Mouse (Mus musculus) forebrain, embryonic 10.5 days (tissue): Measurements from ENCODE around the gene Gpr12. TPM values are rescaled to one million over a fixed set of nuclear protein-coding genes. Genes with fewer than 3 reads are reported as not detected.

Experiments
- DNase-seq: peaks from one replicate; pipeline ENCODE4 v3.0.0-alpha.2; 2017; ENCODE audit warnings: low spot score; ENCODE audit errors: extremely low spot score
- H3K27ac ChIP-seq: fragments of 300-500 bp; sonication (generic); 2 replicates; pipeline ENCODE4 v1.5.1; 2016; ENCODE audit warnings: mild to moderate bottlenecking
- H3K27me3 ChIP-seq: fragments of 300-500 bp; sonication (generic); 2 replicates; pipeline ENCODE4 v1.6.1; 2016; ENCODE audit warnings: mild to moderate bottlenecking; ENCODE audit not compliant: poor library complexity, severe bottlenecking
- H3K36me3 ChIP-seq: fragments of 300-500 bp; sonication (generic); replicated peaks from 2 replicates; pipeline ENCODE4 v1.6.1; 2016; ENCODE audit warnings: mild to moderate bottlenecking, moderate library complexity
- H3K4me1 ChIP-seq: fragments of 300-500 bp; sonication (generic); 2 replicates; pipeline ENCODE4 v1.6.1; 2016
- H3K4me3 ChIP-seq: fragments of 300-500 bp; sonication (generic); 2 replicates; pipeline ENCODE4 v1.5.1; 2016; ENCODE audit warnings: mild to moderate bottlenecking, moderate library complexity
- H3K9me3 ChIP-seq: fragments of 300-500 bp; sonication (generic); 2 replicates; pipeline ENCODE4 v1.6.1; 2016; ENCODE audit warnings: mild to moderate bottlenecking, moderate library complexity
- WGBS: fragments of 180-500 bp; shearing (Covaris S2); methylation state at CpG from one replicate; pipeline ENCODE4 v1.1.7; 2016; 5-methylcytosine and 5-hydroxymethylcytosine counted together
- polyA plus RNA-seq: library from polyadenylated mRNA; unstranded; fragments of >200 nt; fragmentation: Nextera tagmentation; extraction: Ambion mirVana; gene quantifications from 2 replicates; pipeline ENCODE4 v1.2.1, GENCODE M21; 2016

Gene Gpr12
- polyA plus RNA-seq, result 0.07 and 0.15 TPM in 2 replicates

DNA sequence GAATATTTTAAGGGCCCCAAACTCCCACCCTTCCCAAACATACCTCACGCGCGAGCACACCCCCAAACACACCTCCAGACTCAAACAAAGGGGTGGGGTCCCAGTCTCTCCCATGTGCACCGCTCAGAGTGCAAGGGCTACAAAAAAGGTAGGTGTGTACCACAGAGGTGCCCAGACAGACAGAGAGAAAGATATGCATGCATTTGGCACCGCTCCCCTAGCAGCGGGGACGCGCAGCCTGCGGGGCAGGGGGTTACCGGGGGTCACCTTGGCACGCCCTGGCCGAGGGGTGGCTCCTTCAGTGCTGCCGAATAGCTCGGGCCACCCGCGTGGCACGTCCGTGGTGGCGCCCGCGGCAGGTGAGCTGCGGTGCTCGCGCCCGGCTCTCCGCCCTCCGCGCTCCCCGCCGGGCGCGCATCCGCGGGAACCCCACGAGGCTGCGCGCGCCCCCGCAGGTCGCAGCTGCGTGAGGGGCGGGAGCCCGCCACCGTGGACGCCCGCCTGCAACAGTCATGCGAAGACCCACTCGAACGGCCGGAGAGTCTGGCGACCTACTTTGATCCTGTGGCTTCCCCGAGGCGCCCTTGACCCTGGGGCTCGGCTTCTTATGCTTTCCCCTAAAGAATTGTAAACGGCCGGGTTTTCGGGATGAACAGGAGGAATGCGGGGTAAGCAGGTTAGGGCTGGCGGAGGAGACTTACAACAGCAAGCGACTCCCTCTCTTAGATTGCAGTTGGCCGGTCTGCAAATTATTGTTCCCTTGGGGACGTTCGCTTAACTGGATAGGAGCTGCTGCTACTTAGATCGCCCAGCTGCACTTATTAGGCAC lies at the start of gene Gpr12:
Gpr12 (minus strand) TSS at position 762 of the 829 bp plus-strand sequence.
- peak within 1 kb of the TSS; percentile 76 for H3K27ac ChIP-seq
- DNase-seq, result peak; percentile 52

DNA sequence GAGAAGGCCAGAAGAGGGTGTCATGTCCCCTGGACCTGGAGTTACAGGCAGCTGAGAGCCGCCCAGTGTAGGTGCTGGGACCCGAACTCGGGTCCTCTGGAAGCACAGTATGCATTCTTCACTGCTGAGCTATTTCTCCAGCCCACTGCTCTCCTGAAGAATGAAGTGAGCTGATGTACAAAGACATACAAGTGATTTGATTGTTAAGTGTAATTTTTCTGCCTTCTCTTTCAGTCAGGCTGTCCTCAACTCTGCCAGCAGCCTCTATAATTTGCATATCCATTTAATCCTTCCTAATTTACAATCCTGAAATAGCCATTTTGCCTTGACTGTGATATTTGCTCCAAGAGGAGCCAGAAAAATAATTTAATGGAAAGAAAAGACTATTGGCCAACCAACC lies 46.6 kb upstream of the Gpr12 start:
- Histone ChIP-seq H3K4me3 (no peak overlapping the region), H3K4me1 (no peaks in the 10 kb centered on the region), H3K9me3 (no peaks in the 10 kb centered on the region), H3K36me3 (no peaks in the 10 kb centered on the region), H3K27me3 (no peaks in the 10 kb centered on the region), H3K27ac (no peak overlapping the region)
- DNase-seq, result no peak
- WGBS, result 80% methylated on average over 3 of the region's 3 CpGs

More for the DNA sequence above, at the start of gene Gpr12:
- no peaks in the 10 kb centered on the region for H3K36me3 ChIP-seq
- peaks cover 80% of the 10 kb centered on the region for H3K27me3 ChIP-seq
- peak within 1 kb of the TSS; percentile 69 for H3K4me3 ChIP-seq
- WGBS, result under 1% methylated on average over 64 of the region's 64 CpGs
- peaks cover 20% of the 10 kb centered on the region for H3K4me1 ChIP-seq
- no peaks in the 10 kb centered on the region for H3K9me3 ChIP-seq

GRCm38 (mm10) chr5:146630961-146631360 lies 45.9 kb upstream of the Gpr12 start:
- H3K36me3 ChIP-seq, result no peaks in the 10 kb centered on the region
- no peaks in the 10 kb centered on the region for H3K4me1 ChIP-seq
- no peak overlapping the region for H3K27ac ChIP-seq
- no peak overlapping the region for H3K4me3 ChIP-seq
- 61% methylated on average over 4 of the region's 4 CpGs for WGBS
- no peaks in the 10 kb centered on the region for H3K9me3 ChIP-seq
- no peak for DNase-seq
- no peaks in the 10 kb centered on the region for H3K27me3 ChIP-seq

DNA sequence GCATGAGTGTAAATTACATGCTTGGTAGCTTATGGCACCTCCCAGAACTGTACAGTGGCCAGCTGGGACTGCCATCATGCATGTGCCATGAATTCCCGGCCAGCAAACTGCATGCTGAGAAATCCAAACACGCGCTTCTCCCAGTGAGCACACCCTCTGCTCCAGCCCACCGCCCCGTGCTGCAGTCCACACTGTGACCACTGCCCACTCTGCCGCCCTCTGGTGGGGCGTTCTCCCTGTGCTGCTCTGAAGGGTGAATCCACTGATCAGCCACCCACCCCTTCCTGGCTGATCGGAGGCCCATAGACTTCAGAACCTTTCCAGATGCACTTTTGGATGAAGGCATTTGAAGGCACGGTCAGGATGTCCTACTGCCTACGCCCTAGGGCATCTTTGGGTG lies 44.6 kb upstream of the Gpr12 start:
- Histone ChIP-seq H3K36me3 (no peaks in the 10 kb centered on the region), H3K9me3 (no peaks in the 10 kb centered on the region), H3K4me3 (no peak overlapping the region), H3K4me1 (no peaks in the 10 kb centered on the region), H3K27ac (no peak overlapping the region), H3K27me3 (no peaks in the 10 kb centered on the region)
- no peak for DNase-seq
- 81% methylated on average over 10 of the region's 10 CpGs for WGBS

GRCm38 (mm10) chr5:146628804-146629203 lies 43.8 kb upstream of the Gpr12 start:
- no peaks in the 10 kb centered on the region for H3K9me3 ChIP-seq
- DNase-seq, result no peak
- H3K4me1 ChIP-seq, result no peaks in the 10 kb centered on the region
- WGBS, result 79% methylated on average over 1 of the region's 1 CpGs
- H3K36me3 ChIP-seq, result no peaks in the 10 kb centered on the region
- no peak overlapping the region for H3K4me3 ChIP-seq
- no peaks in the 10 kb centered on the region for H3K27me3 ChIP-seq
- no peak overlapping the region for H3K27ac ChIP-seq

DNA sequence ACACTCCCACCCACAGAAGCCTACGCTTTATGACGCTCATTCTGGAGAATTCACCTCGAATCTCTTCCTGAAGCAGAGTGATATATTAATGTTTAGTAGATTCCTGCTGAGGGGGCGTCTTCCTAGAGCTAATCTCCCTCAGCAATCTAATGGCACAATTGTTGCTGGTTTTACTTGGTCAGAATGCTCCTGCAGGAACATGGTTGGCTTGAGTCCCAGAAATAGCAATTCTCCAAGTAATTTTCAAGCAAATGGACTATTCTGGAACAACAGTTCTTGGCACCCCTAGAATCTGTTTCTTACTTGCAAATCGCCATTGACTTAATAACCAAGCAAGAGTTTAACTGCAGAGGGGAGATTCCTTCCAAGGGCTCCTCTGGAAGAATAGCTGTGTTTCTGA lies 42.9 kb upstream of the Gpr12 start:
- Histone ChIP-seq H3K27ac (no peak overlapping the region), H3K27me3 (no peaks in the 10 kb centered on the region), H3K9me3 (no peaks in the 10 kb centered on the region), H3K36me3 (no peaks in the 10 kb centered on the region), H3K4me3 (no peak overlapping the region), H3K4me1 (no peaks in the 10 kb centered on the region)
- WGBS, result 78% methylated on average over 5 of the region's 5 CpGs
- DNase-seq, result no peak

GRCm38 (mm10) chr5:146625635-146626311 lies 40.7 kb upstream of the Gpr12 start:
- Histone ChIP-seq H3K4me1 (no peaks in the 10 kb centered on the region), H3K27ac (no peak overlapping the region), H3K4me3 (no peak overlapping the region), H3K36me3 (no peaks in the 10 kb centered on the region), H3K27me3 (no peaks in the 10 kb centered on the region), H3K9me3 (no peaks in the 10 kb centered on the region)
- DNase-seq, result no peak
- 80% methylated on average over 6 of the region's 6 CpGs for WGBS

- no peaks in the 10 kb centered on the region for H3K36me3 ChIP-seq
- 71% methylated on average over 7 of the region's 7 CpGs for WGBS
- DNase-seq, result no peak
- peaks cover 35% of the 10 kb centered on the region for H3K4me1 ChIP-seq
- H3K9me3 ChIP-seq, result no peaks in the 10 kb centered on the region; the same call in 1 of the 2 replicates
- H3K27ac ChIP-seq, result no peak overlapping the region
- H3K4me3 ChIP-seq, result no peak overlapping the region
- no peaks in the 10 kb centered on the region for H3K27me3 ChIP-seq
These were observed 26.8 kb upstream of the Gpr12 start for GRCm38 (mm10) chr5:146611830-146612229.

DNA sequence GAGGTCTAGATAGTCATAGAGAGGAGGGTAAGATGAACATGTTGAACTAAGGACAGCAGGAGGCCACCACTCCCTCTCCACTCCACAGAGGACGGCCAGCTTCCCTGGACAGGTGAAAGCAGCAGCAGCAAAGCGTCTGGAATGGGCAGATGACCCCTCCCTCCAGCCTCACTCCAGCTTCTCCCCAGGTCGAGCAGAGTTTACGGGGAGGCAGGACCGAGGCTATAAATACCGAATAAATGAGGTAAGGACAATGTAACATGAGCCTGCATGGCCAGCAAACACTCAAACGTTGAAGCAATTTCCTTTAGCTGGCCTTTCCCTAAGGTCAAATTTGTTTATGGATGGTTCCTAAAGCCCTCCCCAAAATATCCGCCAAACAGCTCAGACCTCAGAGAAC lies 26.0 kb upstream of the Gpr12 start:
- peaks cover 35% of the 10 kb centered on the region for H3K4me1 ChIP-seq
- H3K9me3 ChIP-seq, result no peaks in the 10 kb centered on the region; the same call in 1 of the 2 replicates
- no peak overlapping the region for H3K27ac ChIP-seq
- H3K27me3 ChIP-seq, result no peaks in the 10 kb centered on the region
- WGBS, result 41% methylated on average over 8 of the region's 8 CpGs
- no peak overlapping the region for H3K4me3 ChIP-seq
- H3K36me3 ChIP-seq, result no peaks in the 10 kb centered on the region
- DNase-seq, result no peak

DNA sequence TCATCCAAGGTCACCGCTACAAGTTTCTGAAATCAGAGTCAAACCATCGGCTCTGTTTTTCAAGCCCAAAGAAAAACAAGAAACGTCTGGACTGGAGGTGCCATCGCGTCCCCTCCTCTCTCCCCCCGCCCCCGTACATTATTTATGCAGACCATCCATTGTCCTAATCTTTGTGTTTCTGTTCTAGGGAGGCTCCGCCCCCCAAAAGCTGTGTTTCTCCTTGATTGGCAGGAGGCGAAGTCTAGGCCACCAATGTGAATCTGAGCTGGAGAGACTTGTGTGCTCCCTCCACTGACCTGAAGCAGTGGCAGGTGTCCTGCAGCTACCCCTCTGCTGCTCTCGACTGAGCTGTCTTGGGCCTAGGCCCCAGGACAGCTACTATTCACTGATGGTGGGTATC lies 24.6 kb upstream of the Gpr12 start:
- DNase-seq, result no peak
- WGBS, result 54% methylated on average over 10 of the region's 10 CpGs

DNA sequence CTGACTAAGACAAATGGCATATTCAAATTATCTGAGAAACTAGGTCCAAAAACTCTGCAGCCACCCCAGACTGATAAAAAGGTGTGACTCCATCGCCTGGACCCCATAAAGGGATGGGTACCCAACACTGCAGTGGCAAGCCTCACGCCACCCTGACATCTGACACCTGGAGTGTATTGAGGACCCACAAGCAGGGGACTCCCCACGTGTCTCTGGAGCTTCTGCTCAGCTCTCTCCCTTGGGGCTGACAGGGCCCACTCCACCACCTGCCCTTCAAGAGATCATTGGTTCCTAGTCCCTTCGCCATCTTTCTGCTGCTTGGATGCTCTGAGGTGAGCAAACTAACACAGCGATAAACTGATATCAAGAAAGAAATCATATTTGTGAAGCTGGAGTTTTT lies 22.8 kb upstream of the Gpr12 start:
- peak overlapping the region; percentile 21 for H3K27ac ChIP-seq
- H3K27me3 ChIP-seq, result no peaks in the 10 kb centered on the region
- 83% methylated on average over 5 of the region's 5 CpGs for WGBS

More for the DNA sequence above, 24.6 kb upstream of the Gpr12 start:
- no peaks in the 10 kb centered on the region for H3K36me3 ChIP-seq
- H3K4me3 ChIP-seq, result no peak overlapping the region
- H3K4me1 ChIP-seq, result peaks cover 35% of the 10 kb centered on the region
- H3K27ac ChIP-seq, result no peak overlapping the region
- no peaks in the 10 kb centered on the region; the same call in 1 of the 2 replicates for H3K9me3 ChIP-seq
- no peaks in the 10 kb centered on the region for H3K27me3 ChIP-seq

GRCm38 (mm10) chr5:146606895-146607294 lies 21.9 kb upstream of the Gpr12 start:
- no peak overlapping the region for H3K4me3 ChIP-seq
- no peaks in the 10 kb centered on the region for H3K9me3 ChIP-seq
- no peaks in the 10 kb centered on the region for H3K27me3 ChIP-seq
- H3K27ac ChIP-seq, result no peak overlapping the region
- no peak for DNase-seq
- peaks cover 34% of the 10 kb centered on the region for H3K4me1 ChIP-seq
- 89% methylated on average over 5 of the region's 5 CpGs for WGBS
- no peaks in the 10 kb centered on the region for H3K36me3 ChIP-seq

More for the DNA sequence above, 22.8 kb upstream of the Gpr12 start:
- Histone ChIP-seq H3K4me3 (no peak overlapping the region), H3K9me3 (no peaks in the 10 kb centered on the region), H3K36me3 (no peaks in the 10 kb centered on the region), H3K4me1 (peaks cover 35% of the 10 kb centered on the region)
- no peak for DNase-seq

GRCm38 (mm10) chr5:146606221-146606620 lies 21.2 kb upstream of the Gpr12 start:
- Histone ChIP-seq H3K4me3 (no peak overlapping the region), H3K9me3 (peaks cover 5% of the 10 kb centered on the region; the same call in 1 of the 2 replicates), H3K36me3 (no peaks in the 10 kb centered on the region), H3K4me1 (peaks cover 28% of the 10 kb centered on the region), H3K27me3 (no peaks in the 10 kb centered on the region), H3K27ac (no peak overlapping the region)
- DNase-seq, result no peak
- WGBS, result 80% methylated on average over 5 of the region's 5 CpGs
